Mouse (Mus musculus): Measurements from ENCODE around the gene Inhba. TPM values are rescaled to one million over a fixed set of nuclear protein-coding genes. Genes with fewer than 3 reads are reported as not detected.

Inhba gene
- total RNA-seq, 1 experiment from 2014 or later = 0.89 TPM

GRCm38 (mm10) chr13:16018807-16019510, 7.3 kb downstream of the Inhba start:
- peak; percentile 54; a peak in 3 of 4 replicates for ATAC-seq (replicated peaks in 1 of 2; ENCODE audit: insufficient read depth in 1 of 2, low FRiP score in 2 of 2, low TSS enrichment in 1 of 2, low read depth in 1 of 2, poor library complexity in 2 of 2, severe bottlenecking in 2 of 2)

- 0 out of 4 replicates have a peak, but pooled peaks have one; percentile 24 to 26 for ATAC-seq (replicated peaks in 1 of 2; ENCODE audit: insufficient read depth in 1 of 2, low FRiP score in 2 of 2, low TSS enrichment in 1 of 2, low read depth in 1 of 2, poor library complexity in 2 of 2, severe bottlenecking in 2 of 2)
Measured at GRCm38 (mm10) chr13:16020659-16021058, 9.0 kb downstream of the Inhba start.

GRCm38 (mm10) chr13:16021181-16021580, 9.5 kb downstream of the Inhba start:
- no peak for ATAC-seq (replicated peaks in 1 of 2; ENCODE audit: insufficient read depth in 1 of 2, low FRiP score in 2 of 2, low TSS enrichment in 1 of 2, low read depth in 1 of 2, poor library complexity in 2 of 2, severe bottlenecking in 2 of 2)

- ATAC-seq (replicated peaks in 1 of 2; ENCODE audit: insufficient read depth in 1 of 2, low FRiP score in 2 of 2, low TSS enrichment in 1 of 2, low read depth in 1 of 2, poor library complexity in 2 of 2, severe bottlenecking in 2 of 2) = no peak
Measured at GRCm38 (mm10) chr13:16021849-16022248, 10.2 kb downstream of the Inhba start.

- ATAC-seq (replicated peaks in 1 of 2; ENCODE audit: insufficient read depth in 1 of 2, low FRiP score in 2 of 2, low TSS enrichment in 1 of 2, low read depth in 1 of 2, poor library complexity in 2 of 2, severe bottlenecking in 2 of 2) = no peak
Measured at GRCm38 (mm10) chr13:16022536-16022935, 10.9 kb downstream of the Inhba start.

GRCm38 (mm10) chr13:16023070-16024039, 11.7 kb downstream of the Inhba start:
- ATAC-seq (replicated peaks in 1 of 2; ENCODE audit: insufficient read depth in 1 of 2, low FRiP score in 2 of 2, low TSS enrichment in 1 of 2, low read depth in 1 of 2, poor library complexity in 2 of 2, severe bottlenecking in 2 of 2) = no peak

- peak; percentile 46 to 68; a peak in 2 of 4 replicates for ATAC-seq (replicated peaks in 1 of 2; ENCODE audit: insufficient read depth in 1 of 2, low FRiP score in 2 of 2, low TSS enrichment in 1 of 2, low read depth in 1 of 2, poor library complexity in 2 of 2, severe bottlenecking in 2 of 2)
Measured at GRCm38 (mm10) chr13:16030557-16031057, 19.0 kb downstream of the Inhba start.

GRCm38 (mm10) chr13:16032425-16032824, 20.8 kb downstream of the Inhba start:
- ATAC-seq (replicated peaks in 1 of 2; ENCODE audit: insufficient read depth in 1 of 2, low FRiP score in 2 of 2, low TSS enrichment in 1 of 2, low read depth in 1 of 2, poor library complexity in 2 of 2, severe bottlenecking in 2 of 2) = no peak

GRCm38 (mm10) chr13:16032935-16033592, 21.4 kb downstream of the Inhba start:
- no peak for ATAC-seq (replicated peaks in 1 of 2; ENCODE audit: insufficient read depth in 1 of 2, low FRiP score in 2 of 2, low TSS enrichment in 1 of 2, low read depth in 1 of 2, poor library complexity in 2 of 2, severe bottlenecking in 2 of 2)

GRCm38 (mm10) chr13:16069079-16069478, 57.4 kb downstream of the Inhba start:
- ATAC-seq (replicated peaks in 1 of 2; ENCODE audit: insufficient read depth in 1 of 2, low FRiP score in 2 of 2, low TSS enrichment in 1 of 2, low read depth in 1 of 2, poor library complexity in 2 of 2, severe bottlenecking in 2 of 2) = no peak

- 0 out of 4 replicates have a peak, but pooled peaks of 1 of the 2 experiments have one; percentile 25 for ATAC-seq (replicated peaks in 1 of 2; ENCODE audit: insufficient read depth in 1 of 2, low FRiP score in 2 of 2, low TSS enrichment in 1 of 2, low read depth in 1 of 2, poor library complexity in 2 of 2, severe bottlenecking in 2 of 2)
Measured at GRCm38 (mm10) chr13:16077276-16077675, 65.6 kb downstream of the Inhba start.

GRCm38 (mm10) chr13:16078216-16078731, 66.6 kb downstream of the Inhba start:
- ATAC-seq (replicated peaks in 1 of 2; ENCODE audit: insufficient read depth in 1 of 2, low FRiP score in 2 of 2, low TSS enrichment in 1 of 2, low read depth in 1 of 2, poor library complexity in 2 of 2, severe bottlenecking in 2 of 2) = no peak

- ATAC-seq (replicated peaks in 1 of 2; ENCODE audit: insufficient read depth in 1 of 2, low FRiP score in 2 of 2, low TSS enrichment in 1 of 2, low read depth in 1 of 2, poor library complexity in 2 of 2, severe bottlenecking in 2 of 2) = no peak
Measured at GRCm38 (mm10) chr13:16080205-16080604, 68.6 kb downstream of the Inhba start.

Measured in hematopoietic stem cell, adult 5-6 weeks (primary cell).